Mouse (Mus musculus) spleen, adult 2 months (tissue): ENCODE data around the gene Dqx1. TPM values are rescaled to one million over a fixed set of nuclear protein-coding genes. Genes with fewer than 3 reads are reported as not detected.

Source experiments
- DNase-seq, 2 experiments: peaks; one replicate each; pipeline versions ENCODE4 v3.0.0 to v3.0.0-alpha.2; 2012 to 2021; ENCODE audit warnings: low spot score in 2 of 2, low read depth in 1 of 2
- H3K27ac ChIP-seq: fragments of 200-500 bp; 2 replicates; pipeline ENCODE4 v1.5.1; 2012; ENCODE audit warnings: low read length, inconsistent platforms; ENCODE audit not compliant: insufficient read depth
- H3K27me3 ChIP-seq: fragments of 200-500 bp; 2 replicates; pipeline ENCODE4 v1.6.1; 2012; ENCODE audit warnings: mild to moderate bottlenecking, moderate library complexity, low read length, inconsistent platforms; ENCODE audit not compliant: control insufficient read depth, insufficient read depth
- H3K36me3 ChIP-seq: fragments of 200-500 bp; 2 replicates; pipeline ENCODE4 v1.6.1; 2012; ENCODE audit warnings: mild to moderate bottlenecking, low read length, inconsistent platforms; ENCODE audit not compliant: control insufficient read depth, insufficient read depth
- H3K4me1 ChIP-seq: fragments of 200-500 bp; 2 replicates; pipeline ENCODE4 v1.6.1; 2011; ENCODE audit warnings: inconsistent platforms; ENCODE audit not compliant: control insufficient read depth, insufficient read depth, insufficient read length
- H3K4me3 ChIP-seq: fragments of 200-500 bp; 2 replicates; pipeline ENCODE4 v1.5.1; 2011; ENCODE audit warnings: mild to moderate bottlenecking, inconsistent platforms; ENCODE audit not compliant: insufficient read depth, insufficient read length; ENCODE audit errors: extremely low read depth
- CTCF ChIP-seq: fragments of 200-500 bp; IDR thresholded peaks from 2 replicates; pipeline ENCODE4 v1.5.1; 2011; ENCODE audit warnings: mild to moderate bottlenecking, inconsistent platforms; ENCODE audit not compliant: insufficient read depth, insufficient read length, insufficient replicate concordance; ENCODE audit errors: extremely low read depth
- POLR2A ChIP-seq: fragments of 200-500 bp; IDR thresholded peaks from 2 replicates; pipeline ENCODE4 v1.6.1; 2011; ENCODE audit warnings: low read depth, low read length, inconsistent platforms
- WGBS: fragments of 180-500 bp; shearing (Covaris S2); methylation state at CpG from one replicate; pipeline ENCODE4 v1.1.7; 2018; 5-methylcytosine and 5-hydroxymethylcytosine counted together
- polyA plus RNA-seq: library from polyadenylated mRNA; depleted of rRNA; stranded (reverse); fragments of >200 nt; gene quantifications from 2 replicates; pipeline ENCODE4 v1.2.3, GENCODE M21; 2012

Gene Dqx1
- polyA plus RNA-seq, 1 experiment, result 2.7 TPM

DNA sequence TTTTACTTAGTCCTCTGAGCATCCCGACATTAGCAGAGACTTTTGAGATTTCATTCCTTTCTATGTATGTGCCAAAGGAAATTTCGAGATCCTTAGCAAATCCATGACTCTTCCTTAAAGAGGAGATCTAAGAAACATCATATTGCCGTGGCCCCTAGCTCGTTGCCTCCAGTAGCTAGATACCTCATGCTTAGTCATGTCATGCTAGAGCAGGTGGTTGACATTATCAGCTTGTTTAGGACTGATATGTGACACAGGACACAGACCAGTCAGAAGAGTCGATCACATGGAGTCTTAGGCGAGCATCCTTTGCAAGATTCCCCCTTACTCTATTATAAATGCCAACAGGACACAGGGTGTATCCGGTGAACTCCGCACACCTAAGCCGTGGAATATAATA lies 34.6 kb upstream of the Dqx1 start:
- no peaks in the 10 kb centered on the region for H3K36me3 ChIP-seq
- no peak for DNase-seq
- 89% methylated on average over 9 of the region's 9 CpGs for WGBS
- TF ChIP-seq CTCF (no peak), POLR2A (no peak)
- no peak overlapping the region for H3K27ac ChIP-seq
- H3K4me3 ChIP-seq, result no peak overlapping the region
- no peaks in the 10 kb centered on the region for H3K27me3 ChIP-seq
- peaks cover 4% of the 10 kb centered on the region; the same call in 1 of the 2 replicates for H3K4me1 ChIP-seq

DNA sequence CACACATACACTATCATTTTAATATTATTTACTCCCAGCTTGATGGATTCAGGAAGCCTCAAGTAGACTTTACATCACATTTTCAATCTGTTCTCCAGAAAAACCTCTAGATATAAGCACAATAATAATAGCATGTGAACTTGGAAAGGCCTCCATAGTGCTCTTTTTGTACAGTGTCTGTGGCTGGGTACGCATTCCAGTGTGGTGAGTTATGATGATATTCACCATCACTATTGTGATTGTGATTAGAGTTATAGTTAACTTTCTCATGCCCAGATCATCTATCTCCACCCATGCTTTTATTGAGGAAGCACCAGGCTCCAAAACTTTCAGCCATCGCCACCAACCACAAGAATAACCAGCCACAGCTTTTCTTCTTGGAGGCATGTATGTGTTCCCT lies 33.9 kb upstream of the Dqx1 start:
- H3K36me3 ChIP-seq, result no peaks in the 10 kb centered on the region
- no peak overlapping the region for H3K4me3 ChIP-seq
- no peaks in the 10 kb centered on the region for H3K27me3 ChIP-seq
- H3K27ac ChIP-seq, result no peak overlapping the region
- 93% methylated on average over 2 of the region's 2 CpGs for WGBS
- DNase-seq, result no peak
- no peak for TF ChIP-seq POLR2A
- TF ChIP-seq CTCF, result no peak
- H3K4me1 ChIP-seq, result peaks cover 5% of the 10 kb centered on the region; the same call in 1 of the 2 replicates

DNA sequence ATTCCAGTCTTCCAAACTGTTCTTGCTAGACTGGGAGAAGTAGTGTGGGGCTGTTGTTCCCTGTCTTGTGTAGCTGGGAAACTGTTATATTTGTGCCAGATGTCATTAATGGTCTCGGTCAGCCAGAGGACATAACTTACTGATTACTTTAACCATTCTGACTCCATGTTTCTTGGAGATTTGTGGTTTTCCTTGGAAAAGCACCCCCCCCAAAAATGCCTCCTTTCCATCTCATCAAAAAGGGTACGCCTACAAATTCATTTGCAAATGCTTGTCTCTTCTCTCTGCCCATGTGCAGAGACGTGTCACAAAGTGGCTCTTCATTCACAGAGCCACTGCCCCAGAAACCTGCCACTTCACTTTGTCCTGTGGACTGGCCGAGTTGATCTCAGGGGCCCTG lies 33.2 kb upstream of the Dqx1 start:
- no peaks in the 10 kb centered on the region for H3K27me3 ChIP-seq

DNA sequence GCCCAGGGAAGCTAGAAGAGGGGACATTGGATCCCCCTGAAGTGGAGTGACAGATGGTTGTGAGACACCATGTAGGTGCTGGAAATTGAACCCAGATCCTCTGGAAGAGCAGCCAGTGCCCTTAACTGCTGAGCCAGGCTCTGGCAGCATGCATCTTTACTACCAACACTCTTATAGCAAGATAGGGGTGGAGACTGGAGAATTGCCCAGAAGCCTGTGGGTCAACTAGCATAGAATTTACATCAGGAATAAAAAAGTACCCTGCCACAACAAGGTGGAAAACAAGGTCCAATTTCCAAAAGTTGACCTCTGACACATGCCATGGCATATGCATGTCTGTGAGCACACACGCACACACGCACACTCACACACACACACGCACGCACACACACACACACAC lies 32.4 kb upstream of the Dqx1 start:
- H3K4me3 ChIP-seq, result no peak overlapping the region
- WGBS, result 97% methylated on average over 4 of the region's 4 CpGs
- H3K27me3 ChIP-seq, result no peaks in the 10 kb centered on the region
- DNase-seq, result no peak
- TF ChIP-seq POLR2A (no peak), CTCF (no peak)
- H3K27ac ChIP-seq, result no peak overlapping the region
- H3K4me1 ChIP-seq, result peaks cover 5% of the 10 kb centered on the region; the same call in 1 of the 2 replicates
- H3K36me3 ChIP-seq, result no peaks in the 10 kb centered on the region

More for the DNA sequence above, 33.2 kb upstream of the Dqx1 start:
- WGBS, result 62% methylated on average over 4 of the region's 4 CpGs
- Histone ChIP-seq H3K27ac (no peak overlapping the region), H3K4me1 (peaks cover 5% of the 10 kb centered on the region; the same call in 1 of the 2 replicates), H3K36me3 (no peaks in the 10 kb centered on the region), H3K4me3 (no peak overlapping the region)
- TF ChIP-seq POLR2A (no peak), CTCF (no peak)
- DNase-seq, result no peak

DNA sequence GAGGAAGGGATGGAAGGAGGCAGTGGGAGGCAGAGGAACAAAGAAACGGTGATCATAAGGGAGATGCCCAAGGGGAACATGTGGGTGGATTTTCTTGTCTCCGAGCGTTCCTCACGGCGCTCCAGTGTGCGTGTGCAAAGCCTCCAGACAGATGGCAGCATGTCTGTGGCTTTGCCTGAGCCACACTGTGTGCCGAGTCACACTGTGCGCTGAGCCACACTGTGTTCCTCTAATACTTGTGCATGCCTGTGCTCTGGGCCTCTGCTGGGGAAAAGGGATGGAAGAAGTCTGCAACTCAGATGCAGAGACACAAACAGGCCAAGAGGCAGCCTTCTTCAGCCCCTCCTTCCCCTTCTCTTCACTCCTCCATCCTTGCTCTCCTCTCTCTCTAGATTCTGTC lies 30.4 kb upstream of the Dqx1 start:
- no peaks in the 10 kb centered on the region for H3K27me3 ChIP-seq
- no peak for DNase-seq
- H3K4me1 ChIP-seq, result peaks cover 5% of the 10 kb centered on the region; the same call in 1 of the 2 replicates
- H3K27ac ChIP-seq, result no peak overlapping the region
- 78% methylated on average over 8 of the region's 8 CpGs for WGBS
- TF ChIP-seq POLR2A, result no peak
- no peak for TF ChIP-seq CTCF
- no peak overlapping the region for H3K4me3 ChIP-seq
- H3K36me3 ChIP-seq, result peaks cover 13% of the 10 kb centered on the region

DNA sequence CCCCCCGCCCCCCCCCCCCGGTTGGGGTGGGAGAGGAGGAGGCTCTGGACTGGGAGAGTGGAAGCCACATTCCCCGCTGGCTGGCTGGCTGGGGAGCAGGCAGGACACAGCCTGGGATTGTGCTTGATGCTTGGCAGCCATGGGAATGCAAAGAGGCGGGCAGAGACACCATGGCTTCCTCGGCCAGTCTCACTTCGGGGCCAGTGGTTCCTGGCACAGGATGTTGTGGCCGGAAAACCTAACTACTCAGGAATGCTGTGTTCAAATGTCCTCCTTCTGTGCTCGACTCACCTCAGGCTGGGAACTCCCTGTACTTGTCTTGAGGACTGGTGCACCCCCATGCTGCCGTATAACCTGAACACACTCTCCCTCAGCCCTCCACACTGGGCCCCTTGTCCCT lies 29.9 kb upstream of the Dqx1 start:
- Histone ChIP-seq H3K27me3 (no peaks in the 10 kb centered on the region), H3K36me3 (peaks cover 13% of the 10 kb centered on the region), H3K4me1 (peaks cover 5% of the 10 kb centered on the region; the same call in 1 of the 2 replicates), H3K27ac (no peak overlapping the region), H3K4me3 (no peak overlapping the region)
- TF ChIP-seq POLR2A (no peak), CTCF (no peak)
- WGBS, result 28% methylated on average over 8 of the region's 9 CpGs
- DNase-seq, result no peak

DNA sequence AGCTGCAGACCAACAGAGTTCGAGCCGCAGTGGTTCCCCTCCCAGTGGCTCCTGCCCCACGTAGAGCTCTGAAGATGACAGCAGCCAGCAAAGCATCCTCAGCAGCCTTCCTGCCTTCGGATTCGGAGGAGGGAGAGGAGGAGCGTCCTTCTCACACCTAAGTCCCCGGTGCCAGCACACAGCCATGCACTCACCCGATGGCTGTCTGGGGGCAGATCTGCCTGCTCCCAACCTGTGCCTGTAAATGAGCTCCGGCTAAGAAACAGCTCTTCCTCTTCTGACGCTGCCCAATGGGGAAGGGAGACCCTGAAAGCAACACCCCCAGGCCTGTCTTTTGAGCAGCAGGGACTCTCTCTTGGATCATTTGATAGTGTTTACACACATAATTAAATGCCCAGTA lies 27.9 kb upstream of the Dqx1 start:
- peaks cover 5% of the 10 kb centered on the region; the same call in 1 of the 2 replicates for H3K4me1 ChIP-seq
- TF ChIP-seq POLR2A (no peak), CTCF (no peak)
- no peaks in the 10 kb centered on the region for H3K27me3 ChIP-seq
- H3K36me3 ChIP-seq, result peaks cover 13% of the 10 kb centered on the region
- H3K27ac ChIP-seq, result no peak overlapping the region
- 87% methylated on average over 10 of the region's 10 CpGs for WGBS
- no peak for DNase-seq
- no peak overlapping the region for H3K4me3 ChIP-seq
